Mouse (Mus musculus): ENCODE results near the gene Ppil2.

- TF ChIP-seq MYOD1 (IDR thresholded peaks at IDR 0.05; ENCODE audit: control insufficient read depth, insufficient read length, low read depth) (no peak), MAX (IDR thresholded peaks at IDR 0.05) (no peak)
Measured at GRCm38 (mm10) chr16:17070716-17071115, 40.3 kb downstream of the Ppil2 start.
